Mouse (Mus musculus) layer of hippocampus, postnatal 25 days (tissue): ENCODE measurements around the gene Lcp2. TPM values are rescaled to one million over a fixed set of nuclear protein-coding genes. Genes with fewer than 3 reads are reported as not detected.

Experiments used
- DNase-seq, 2 experiments: peaks; one replicate each; pipeline ENCODE4 v3.0.0; 2022; ENCODE audit warnings: mixed read lengths in 2 of 2, low spot score in 1 of 2; ENCODE audit errors: extremely low spot score in 1 of 2
- total RNA-seq, 2 experiments: library from RNA; stranded (reverse); gene quantifications; 2 replicates each; pipeline ENCODE4 v1.2.3; 2021

Lcp2 gene
- 1 to 10 TPM; 3.2 to 3.3 TPM for total RNA-seq

GRCm38 (mm10) chr11:34046767-34047541, at the start of gene Lcp2:
Gene Lcp2, plus strand, starts transcription at chr11:34046920.
- no peak for DNase-seq

- no peak for DNase-seq
Measured at GRCm38 (mm10) chr11:33998244-33998643, 48.5 kb upstream of the Lcp2 start.

- DNase-seq = no peak
Measured at GRCm38 (mm10) chr11:34000416-34000815, 46.3 kb upstream of the Lcp2 start.

- DNase-seq = peak; percentile 54 to 75
Measured at GRCm38 (mm10) chr11:34001938-34002592, 44.7 kb upstream of the Lcp2 start.

GRCm38 (mm10) chr11:34002593-34002965, 44.1 kb upstream of the Lcp2 start:
- DNase-seq = no peak

GRCm38 (mm10) chr11:34007616-34008015, 39.1 kb upstream of the Lcp2 start:
- DNase-seq = no peak

- no peak for DNase-seq
Measured at GRCm38 (mm10) chr11:34008214-34008613, 38.5 kb upstream of the Lcp2 start.

- peak; percentile 20 to 60 for DNase-seq
Measured at GRCm38 (mm10) chr11:34008702-34009101, 38.0 kb upstream of the Lcp2 start.

GRCm38 (mm10) chr11:34009316-34010087, 37.2 kb upstream of the Lcp2 start:
- DNase-seq = no peak

GRCm38 (mm10) chr11:34010133-34010858, 36.4 kb upstream of the Lcp2 start:
- DNase-seq = no peak

GRCm38 (mm10) chr11:34010859-34011172, 35.9 kb upstream of the Lcp2 start:
- no peak for DNase-seq

GRCm38 (mm10) chr11:34012007-34012652, 34.6 kb upstream of the Lcp2 start:
- no peak for DNase-seq

GRCm38 (mm10) chr11:34025091-34025490, 21.6 kb upstream of the Lcp2 start:
- DNase-seq = no peak

GRCm38 (mm10) chr11:34029658-34030057, 17.1 kb upstream of the Lcp2 start:
- no peak for DNase-seq

GRCm38 (mm10) chr11:34031015-34031805, 15.5 kb upstream of the Lcp2 start:
- no peak for DNase-seq

- no peak for DNase-seq
Measured at GRCm38 (mm10) chr11:34034008-34034505, 12.7 kb upstream of the Lcp2 start.

GRCm38 (mm10) chr11:34034794-34035193, 11.9 kb upstream of the Lcp2 start:
- no peak for DNase-seq

- DNase-seq = no peak
Measured at GRCm38 (mm10) chr11:34035909-34036658, 10.6 kb upstream of the Lcp2 start.

GRCm38 (mm10) chr11:34040061-34040460, 6.7 kb upstream of the Lcp2 start:
- DNase-seq = no peak
